Mouse (Mus musculus) midbrain, postnatal 0 days (tissue): ENCODE data around the gene Nup62. TPM values are rescaled to one million over a fixed set of nuclear protein-coding genes. Genes with fewer than 3 reads are reported as not detected.

ENCODE experiments used
- ATAC-seq: fragments of 200-750 bp; cut with Nextera tagmentation; 2 replicates; pipeline ENCODE4 v1.8.0; 2017; ENCODE audit warnings: moderate number of reproducible peaks, mild to moderate bottlenecking, moderate TSS enrichment, moderate library complexity; ENCODE audit not compliant: low FRiP score
- DNase-seq: peaks from one replicate; pipeline ENCODE4 v3.0.0-alpha.2; 2015; ENCODE audit warnings: low spot score
- H3K27ac ChIP-seq: fragments of 300-500 bp; sonication (generic); 2 replicates; pipeline ENCODE4 v1.5.1; 2014; ENCODE audit warnings: low read depth, mild to moderate bottlenecking, low read length, mixed read lengths
- H3K27me3 ChIP-seq: fragments of 300-500 bp; sonication (generic); 2 replicates; pipeline ENCODE4 v1.6.1; 2014; ENCODE audit warnings: low read length, control low read depth, mixed read lengths; ENCODE audit not compliant: insufficient read depth
- H3K36me3 ChIP-seq: fragments of 300-500 bp; sonication (generic); 2 replicates; pipeline ENCODE4 v1.6.1; 2014; ENCODE audit warnings: low read length, control low read depth, mixed read lengths; ENCODE audit not compliant: insufficient read depth
- H3K4me1 ChIP-seq: fragments of 300-500 bp; sonication (generic); 2 replicates; pipeline ENCODE4 v1.6.1; 2014; ENCODE audit warnings: mild to moderate bottlenecking, control low read depth, antibody characterized with exemption, low read length, mixed read lengths; ENCODE audit not compliant: insufficient read depth
- H3K4me2 ChIP-seq: fragments of 300-500 bp; sonication (generic); 2 replicates; pipeline ENCODE4 v1.6.1; 2014; ENCODE audit warnings: low read depth, mild to moderate bottlenecking, low read length, mixed read lengths; ENCODE audit not compliant: poor library complexity, severe bottlenecking
- H3K4me3 ChIP-seq: fragments of 300-500 bp; sonication (generic); 2 replicates; pipeline ENCODE4 v1.5.1; 2014; ENCODE audit warnings: low read depth, mild to moderate bottlenecking, low read length, moderate library complexity
- H3K9ac ChIP-seq: fragments of 300-500 bp; sonication (generic); replicated peaks from 2 replicates; pipeline ENCODE4 v1.6.1; 2014; ENCODE audit warnings: mild to moderate bottlenecking, low read length, moderate library complexity, mixed read lengths; ENCODE audit not compliant: poor library complexity, severe bottlenecking
- H3K9me3 ChIP-seq: fragments of 300-500 bp; sonication (generic); 2 replicates; pipeline ENCODE4 v1.6.1; 2016; ENCODE audit warnings: low read length, control low read depth
- CTCF ChIP-seq: IDR thresholded peaks from 2 replicates; pipeline ENCODE4 v1.5.1; 2016; ENCODE audit warnings: antibody characterized with exemption, mild to moderate bottlenecking
- WGBS: fragments of 180-500 bp; shearing (Covaris S2); extraction: QIAGEN DNeasy Blood & Tissue Kit; methylation state at CpG from one replicate; pipeline ENCODE4 v1.1.7; 2014; 5-methylcytosine and 5-hydroxymethylcytosine counted together
- polyA plus RNA-seq: library from polyadenylated mRNA; unstranded; fragments of >200 nt; fragmentation: Nextera tagmentation; extraction: Ambion mirVana; gene quantifications from 2 replicates; pipeline ENCODE4 v1.2.1, GENCODE M21; 2015
- total RNA-seq: library from RNA; depleted of rRNA; stranded (reverse); fragments of >200 nt; gene quantifications from 2 replicates; pipeline ENCODE4 v1.2.3, GENCODE M21; 2014

Nup62 gene
- total and polyA plus RNA-seq, 2 experiments from 2014 or later = 46.9 to 65.9 TPM

DNA sequence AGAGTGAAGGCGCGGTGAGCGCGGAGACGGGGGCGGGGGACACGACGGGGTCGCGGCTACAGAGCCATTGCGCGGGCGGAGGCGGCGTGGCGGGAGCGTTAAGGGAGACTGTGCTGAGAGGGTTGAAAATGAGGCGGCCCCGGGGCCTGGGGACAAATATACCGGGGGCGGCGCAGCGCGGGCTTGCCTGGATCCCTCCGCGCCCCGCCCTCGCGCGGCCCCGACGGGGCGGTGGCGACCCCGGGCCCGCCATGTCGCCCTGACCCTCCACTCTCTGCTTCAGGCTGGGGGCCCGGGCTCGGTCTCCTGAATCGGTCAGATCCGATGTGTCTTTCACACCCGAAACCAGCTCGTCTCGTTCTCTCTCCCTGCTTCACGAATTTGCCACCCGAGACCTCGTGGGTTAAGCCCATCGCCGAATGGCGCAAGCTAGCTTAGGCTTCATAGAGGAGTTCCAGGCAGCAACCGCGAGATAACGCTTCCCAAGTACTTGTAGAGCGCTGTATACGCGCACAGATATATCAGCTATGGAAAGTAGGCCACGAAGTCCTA is 658 bp downstream of the Nup62 start, which contains the start of gene Atf5:
Gene Atf5, minus strand, starts transcription at position 189 of the 552 bp plus-strand sequence.
- H3K9ac ChIP-seq = peak within 1 kb of the TSS; percentile 86
- DNase-seq = peak; percentile 54
- no peak for TF ChIP-seq CTCF
- peak within 1 kb of the TSS; percentile 79 for H3K4me2 ChIP-seq
- peak within 1 kb of the TSS; percentile 87 for H3K27ac ChIP-seq
- H3K4me3 ChIP-seq = peak within 1 kb of the TSS; percentile 78
- no peaks in the 10 kb centered on the region for H3K36me3 ChIP-seq
- ATAC-seq = peak; percentile 53
- H3K27me3 ChIP-seq = no peaks in the 10 kb centered on the region
- WGBS = 1% methylated on average over 31 of the region's 57 CpGs
- H3K4me1 ChIP-seq = peaks cover 18% of the 10 kb centered on the region
- H3K9me3 ChIP-seq = no peaks in the 10 kb centered on the region

DNA sequence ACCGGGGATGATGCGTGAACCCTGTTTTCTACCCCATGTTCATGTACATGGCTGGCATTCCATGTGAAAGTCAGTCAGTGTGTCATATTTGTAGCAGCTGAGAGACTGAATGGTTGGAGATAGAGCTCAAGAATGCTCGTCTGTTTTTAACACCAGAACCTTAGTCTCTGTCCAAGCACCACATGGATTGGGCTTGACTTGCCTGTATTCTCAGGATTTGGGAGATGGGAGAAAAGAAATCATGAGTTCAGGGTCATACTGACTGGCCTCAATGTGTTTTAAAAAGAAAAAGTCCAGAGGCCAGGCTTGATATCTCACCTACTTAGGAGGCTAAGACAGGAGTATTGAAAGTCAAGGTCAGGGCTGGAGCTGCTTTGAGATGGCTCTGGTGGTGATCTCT is 1.6 kb downstream of the Nup62 start:
- Histone ChIP-seq H3K9ac (peak overlapping the region; percentile 86), H3K36me3 (no peaks in the 10 kb centered on the region), H3K27me3 (no peaks in the 10 kb centered on the region), H3K4me1 (peaks cover 18% of the 10 kb centered on the region), H3K27ac (0 out of 2 replicates have a peak overlapping the region, but pooled peaks have one; percentile 87), H3K4me2 (peak overlapping the region; percentile 79), H3K9me3 (no peaks in the 10 kb centered on the region), H3K4me3 (peak overlapping the region; percentile 78)
- no peak for ATAC-seq
- 23% methylated on average over 3 of the region's 3 CpGs for WGBS
- DNase-seq = no peak
- no peak for TF ChIP-seq CTCF

DNA sequence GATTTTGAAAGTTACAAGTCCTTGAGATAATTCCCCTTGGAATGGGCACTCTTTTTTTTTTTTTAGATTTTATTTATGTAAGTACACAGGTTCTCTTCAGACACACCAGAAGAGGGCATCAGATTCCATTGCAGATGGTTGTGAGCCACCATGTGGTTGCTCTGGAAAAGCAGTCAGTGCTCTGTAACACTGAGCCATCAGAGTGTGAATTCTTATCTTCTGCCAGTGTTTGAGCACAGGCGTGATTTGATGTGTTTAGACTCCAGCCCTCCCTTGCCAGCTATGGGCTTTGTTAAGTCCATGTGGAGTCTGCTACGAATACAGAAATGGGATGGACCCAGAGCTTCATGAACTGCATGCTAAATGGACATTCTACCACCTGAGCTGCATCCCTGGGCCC is 2.3 kb downstream of the Nup62 start:
- no peak overlapping the region for H3K27ac ChIP-seq
- TF ChIP-seq CTCF = peak; percentile 54
- no peaks in the 10 kb centered on the region for H3K9me3 ChIP-seq
- no peak overlapping the region for H3K4me3 ChIP-seq
- H3K4me1 ChIP-seq = peaks cover 18% of the 10 kb centered on the region
- H3K4me2 ChIP-seq = peak overlapping the region; percentile 79
- ATAC-seq (no peak), DNase-seq (peak; percentile 33)
- no peak overlapping the region for H3K9ac ChIP-seq
- 16% methylated on average over 2 of the region's 2 CpGs for WGBS
- H3K27me3 ChIP-seq = no peaks in the 10 kb centered on the region
- H3K36me3 ChIP-seq = no peaks in the 10 kb centered on the region

DNA sequence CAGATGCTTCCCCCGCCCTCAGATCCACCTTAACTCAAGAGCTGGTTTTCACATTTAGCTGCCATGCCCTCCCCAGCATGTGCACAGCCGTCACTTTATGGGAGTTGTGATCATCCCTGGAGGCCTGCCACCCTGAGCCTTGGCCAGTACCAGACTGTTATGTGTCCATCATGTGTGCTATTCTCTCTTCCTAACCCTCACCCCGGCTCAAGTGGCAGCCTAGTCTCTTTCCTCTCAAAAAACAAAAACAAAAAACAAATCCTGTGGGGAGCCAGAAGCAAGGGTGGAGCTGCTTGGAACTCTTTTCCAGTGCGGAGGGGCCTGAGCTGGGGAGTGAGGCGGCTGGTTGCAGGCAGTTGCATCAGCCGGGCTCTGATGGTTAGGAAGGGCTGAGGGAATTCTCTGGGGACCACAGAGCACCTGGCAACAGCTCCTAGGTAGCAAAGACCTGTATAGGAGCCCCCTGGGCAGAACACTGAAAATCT is 2.9 kb downstream of the Nup62 start:
- peak overlapping the region; percentile 29 for H3K4me2 ChIP-seq
- 39% methylated on average over 6 of the region's 6 CpGs for WGBS
- no peaks in the 10 kb centered on the region for H3K36me3 ChIP-seq
- peak overlapping the region; percentile 39; the same call in 1 of the 2 replicates for H3K9ac ChIP-seq
- no peaks in the 10 kb centered on the region for H3K9me3 ChIP-seq
- no peak overlapping the region for H3K27ac ChIP-seq
- no peaks in the 10 kb centered on the region for H3K27me3 ChIP-seq
- H3K4me1 ChIP-seq = peaks cover 18% of the 10 kb centered on the region
- H3K4me3 ChIP-seq = no peak overlapping the region
- DNase-seq (peak; percentile 15), ATAC-seq (no peak)
- TF ChIP-seq CTCF = no peak

DNA sequence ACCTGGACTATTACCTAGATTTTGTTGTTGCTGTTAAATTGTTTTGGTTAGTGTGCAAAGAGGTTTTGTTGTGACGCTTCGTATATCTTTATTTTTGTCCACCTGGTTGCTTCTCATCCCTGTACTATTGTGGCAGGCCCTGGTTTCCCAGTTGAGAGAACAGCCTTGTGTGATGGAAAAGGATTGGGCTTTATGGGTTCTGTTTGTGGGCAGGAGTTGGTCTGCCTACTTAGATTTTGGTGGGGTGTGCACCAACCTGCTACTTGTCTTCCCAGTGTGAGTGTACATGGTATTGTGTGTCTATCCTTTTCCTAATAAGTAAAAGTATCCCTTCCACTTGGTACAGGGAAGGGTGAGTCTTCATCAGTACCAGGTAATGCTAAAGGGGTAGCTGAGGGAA is 3.5 kb downstream of the Nup62 start:
- DNase-seq = no peak
- no peak overlapping the region for H3K4me3 ChIP-seq
- H3K4me1 ChIP-seq = peaks cover 18% of the 10 kb centered on the region

DNA sequence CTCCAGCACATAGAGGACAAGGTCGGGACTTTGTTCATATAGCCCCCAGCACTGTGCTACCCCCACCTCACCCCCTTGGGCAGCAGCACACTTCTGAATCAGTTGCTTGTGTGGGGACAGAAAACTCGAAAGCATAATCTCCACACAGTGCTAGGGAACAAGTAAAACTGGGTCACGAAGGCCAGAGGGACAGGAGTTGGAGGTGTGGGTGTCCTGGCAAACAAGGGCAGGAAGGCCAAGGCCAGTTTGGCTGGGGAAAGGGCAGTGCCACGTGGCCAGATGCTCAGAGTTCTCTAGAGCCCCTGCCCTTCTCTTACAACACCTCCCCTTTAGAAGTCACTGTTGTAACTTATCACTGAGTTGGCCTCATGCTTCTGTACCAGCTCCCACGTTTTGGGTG is 4.0 kb downstream of the Nup62 start:
- Histone ChIP-seq H3K36me3 (no peaks in the 10 kb centered on the region), H3K4me2 (no peak overlapping the region), H3K27me3 (no peaks in the 10 kb centered on the region), H3K9ac (no peak overlapping the region), H3K4me1 (peaks cover 18% of the 10 kb centered on the region), H3K9me3 (no peaks in the 10 kb centered on the region), H3K4me3 (no peak overlapping the region), H3K27ac (no peak overlapping the region)
- ATAC-seq (no peak), DNase-seq (no peak)
- TF ChIP-seq CTCF = no peak
- 66% methylated on average over 5 of the region's 5 CpGs for WGBS

More for the DNA sequence above, 3.5 kb downstream of the Nup62 start:
- ATAC-seq = no peak
- Histone ChIP-seq H3K9me3 (no peaks in the 10 kb centered on the region), H3K27me3 (no peaks in the 10 kb centered on the region), H3K27ac (no peak overlapping the region), H3K9ac (no peak overlapping the region), H3K4me2 (no peak overlapping the region; the same call in 1 of the 2 replicates), H3K36me3 (no peaks in the 10 kb centered on the region)
- TF ChIP-seq CTCF = no peak
- WGBS = 93% methylated on average over 2 of the region's 2 CpGs
